Mouse (Mus musculus): ENCODE data around the gene Tfap2e.

DNA sequence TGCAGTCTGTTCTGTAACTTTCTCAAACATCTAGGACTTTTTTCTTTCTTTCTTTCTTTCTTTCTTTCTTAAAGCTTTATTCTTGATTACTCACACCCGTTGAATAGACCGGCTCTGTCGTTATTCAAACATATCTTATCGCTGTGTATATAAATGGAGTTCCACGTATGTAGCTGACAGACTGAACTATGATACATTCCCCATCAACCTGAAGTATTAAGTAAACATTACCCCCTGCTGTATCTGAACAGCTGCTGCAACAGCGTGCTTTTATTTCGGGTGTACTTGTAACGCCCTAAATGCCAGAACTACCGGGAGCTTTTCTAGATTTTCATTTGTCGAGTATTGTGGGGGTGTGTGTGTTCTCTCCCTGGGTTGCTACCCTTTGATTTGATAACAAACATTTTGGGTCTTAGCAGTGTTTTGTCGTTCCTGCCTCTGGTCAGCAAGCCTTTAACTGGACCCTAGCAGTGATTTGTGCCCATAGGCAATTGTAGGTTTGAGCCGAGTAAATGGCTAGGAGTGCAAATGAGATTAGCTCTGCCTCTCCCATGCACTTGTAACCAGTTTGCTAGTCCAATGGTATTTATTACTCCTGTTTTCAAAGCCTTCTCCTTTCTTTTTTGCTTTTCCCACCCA is 18.8 kb upstream of the Tfap2e start:
- no peak for TF ChIP-seq CTCF (IDR thresholded peaks at IDR 0.05; ENCODE audit: borderline replicate concordance, control insufficient read depth, extremely low read depth, insufficient read depth, low read length, poor library complexity)
- TF ChIP-seq POLR2A (IDR thresholded peaks at IDR 0.05; ENCODE audit: control insufficient read depth, extremely low read depth, insufficient read depth, low read length, poor library complexity), result no peak

Measured in thymus, adult 2 months (tissue).